Mouse (Mus musculus): Measurements from ENCODE around the gene Limk2.

Gene Limk2

DNA sequence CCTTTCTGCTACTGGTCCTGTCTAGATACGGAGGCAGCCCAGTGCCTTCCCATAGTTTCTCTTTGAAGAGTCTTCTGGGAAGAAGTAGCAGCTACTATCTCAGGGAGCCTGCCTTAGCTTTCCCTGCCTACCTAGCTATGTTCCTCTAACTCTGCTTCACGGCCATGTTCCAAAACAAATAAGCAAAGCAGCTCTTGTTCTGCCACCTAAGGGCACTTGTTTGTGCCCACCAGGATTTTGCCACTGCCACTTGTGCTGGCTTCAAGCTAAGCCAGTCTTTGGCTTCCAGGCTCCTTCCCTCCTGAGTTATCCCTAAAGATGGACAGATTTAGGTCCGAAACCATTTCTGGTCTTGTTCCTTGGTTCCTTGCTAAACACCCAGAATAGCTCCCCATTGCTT, 3.1 kb upstream of the Limk2 start:
- in situ Hi-C loops (cut with MboI, MseI) = no loop called here

DNA sequence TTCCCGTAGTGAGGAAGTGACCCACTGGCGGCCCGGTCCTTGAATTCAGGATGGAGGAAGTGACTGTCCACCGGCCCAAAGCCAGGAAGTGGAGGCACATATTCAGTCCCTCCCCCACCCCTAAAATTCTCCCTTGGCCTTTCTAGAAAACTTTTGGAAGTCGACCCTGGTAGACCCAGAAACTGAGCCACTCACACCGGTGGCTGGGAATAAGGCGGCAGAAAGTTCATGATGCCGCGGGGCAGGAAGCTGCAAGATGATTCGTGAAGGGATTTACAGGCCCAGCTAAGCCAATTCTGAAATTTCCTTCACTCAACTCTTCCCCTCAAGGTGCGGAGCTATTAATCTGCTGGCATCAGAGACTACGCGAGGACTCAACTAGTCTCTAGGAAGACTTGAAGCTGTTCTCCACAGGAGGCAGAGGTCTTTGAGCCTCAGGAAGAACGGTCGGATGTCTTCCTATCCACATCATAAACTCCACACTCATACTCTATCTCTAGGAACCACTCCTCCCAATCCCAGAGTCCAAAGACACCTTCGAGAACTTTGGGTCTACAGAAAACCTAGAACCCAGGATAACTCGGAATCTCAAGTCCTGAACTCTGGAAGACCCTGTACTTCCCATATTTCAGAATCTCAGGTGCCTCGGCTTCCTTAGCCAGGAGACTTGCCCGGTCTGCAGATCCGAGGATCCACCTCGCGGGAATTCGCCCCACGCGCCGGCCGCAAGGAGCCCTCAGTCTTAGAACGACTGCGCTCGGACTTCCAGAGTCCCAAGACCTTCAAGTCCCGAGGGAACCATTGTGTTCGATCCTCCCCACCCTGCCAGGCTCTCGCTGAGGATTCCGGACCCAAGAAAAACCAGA, 625 bp downstream of the Limk2 start:
- in situ Hi-C loops (cut with MboI, MseI) = no loop called here

DNA sequence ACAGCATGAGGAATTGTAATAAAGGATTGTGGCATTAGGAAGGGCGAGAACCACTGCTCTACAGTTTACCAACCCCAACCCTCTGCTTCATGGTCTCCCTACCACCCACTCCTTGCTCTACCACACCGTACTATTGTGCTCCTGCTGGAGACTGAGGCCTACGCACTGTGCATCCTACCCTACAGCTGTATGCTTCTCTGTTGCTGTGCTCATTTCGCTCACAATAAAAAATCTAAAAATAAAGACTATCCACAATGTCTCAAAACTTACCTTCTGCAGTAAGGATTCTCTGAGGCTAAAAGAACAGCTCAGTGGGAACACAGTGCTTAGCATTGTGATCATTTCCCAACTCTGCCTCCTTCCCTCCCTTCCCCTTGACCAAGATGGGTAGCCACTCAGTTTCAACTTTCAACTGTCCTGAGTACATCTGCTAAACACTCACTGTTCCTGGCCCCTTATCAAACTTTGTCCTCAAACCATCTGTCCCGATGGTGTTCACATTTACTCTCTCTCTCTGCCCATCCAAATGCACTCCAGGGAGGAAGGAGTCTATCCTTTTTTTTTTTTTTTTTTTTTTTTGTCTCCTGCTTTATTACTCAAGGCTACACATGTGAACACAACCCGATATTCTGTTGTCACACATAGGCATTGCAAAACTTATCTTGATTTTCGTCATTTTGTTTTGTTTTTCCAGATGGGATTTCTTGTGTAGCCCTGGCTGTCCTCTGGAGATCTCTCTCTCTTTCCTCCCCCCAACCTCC, 4.5 kb downstream of the Limk2 start:
- in situ Hi-C loops (cut with MboI, MseI) = no loop called here

DNA sequence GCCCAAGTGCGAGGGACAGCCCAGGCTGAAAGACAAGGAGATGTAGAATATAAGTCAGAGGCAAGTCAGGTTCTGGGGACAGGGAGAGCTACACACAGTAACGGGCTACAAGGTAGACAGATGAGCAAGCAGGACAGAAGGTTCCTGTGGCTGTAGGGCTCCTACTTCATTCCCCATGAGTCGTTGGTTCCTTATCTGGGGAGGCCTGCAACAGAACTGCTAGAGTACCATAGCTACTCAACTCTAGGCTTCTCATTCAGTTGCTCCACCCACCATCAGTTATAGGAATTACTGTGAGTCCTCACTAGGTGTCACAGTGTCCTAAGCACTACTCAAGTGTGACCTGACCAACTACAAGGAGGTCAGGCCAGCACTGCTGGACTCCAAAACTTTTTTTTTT, 6.0 kb downstream of the Limk2 start:
- in situ Hi-C loops (cut with MboI, MseI) = no loop called here

DNA sequence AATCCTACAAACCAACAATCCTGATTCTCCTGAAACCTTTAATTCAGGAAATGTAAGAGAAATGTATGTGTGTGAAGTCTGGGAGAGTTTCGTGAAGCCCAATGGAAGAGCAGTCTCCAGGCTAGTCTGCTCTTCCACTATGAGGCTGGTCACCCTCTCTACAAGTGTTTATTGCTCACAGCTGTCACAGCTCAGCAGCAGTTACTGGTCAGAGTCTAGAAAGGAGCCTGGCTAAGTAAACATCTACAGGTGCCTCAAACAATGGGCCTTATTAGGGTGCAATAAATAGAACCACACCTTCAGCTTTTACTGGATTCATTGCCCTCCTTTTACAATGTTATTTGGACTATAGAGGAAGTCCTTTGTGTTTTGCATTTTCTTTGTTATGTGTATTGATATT, 10.7 kb downstream of the Limk2 start:
- in situ Hi-C loops (cut with MboI, MseI) = loop anchor here (5.0 kb wide), 1 partner anchor 51 kb away; no protein-coding TSS in a partner anchor

DNA sequence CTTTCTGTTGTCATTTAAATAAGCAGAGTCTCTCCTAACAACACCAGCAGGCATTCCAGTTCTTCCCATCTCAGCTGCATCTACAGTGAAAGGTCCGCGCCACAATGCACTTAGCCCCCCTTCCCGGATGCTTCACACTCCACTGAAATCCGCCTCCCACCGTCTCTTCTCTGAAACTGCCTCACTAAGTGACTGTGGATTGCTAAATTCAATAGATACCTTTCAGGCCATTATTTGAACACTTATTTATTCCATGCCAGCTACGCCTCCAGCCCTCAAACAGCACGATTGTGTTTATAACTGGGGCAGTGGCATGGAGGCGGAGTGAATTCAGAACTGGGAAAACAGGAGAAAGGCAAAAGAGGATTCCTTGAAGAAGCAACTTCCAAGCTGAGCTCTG, 12.4 kb downstream of the Limk2 start:
- in situ Hi-C loops (cut with MboI, MseI) = loop anchor here (5.0 kb wide), 1 partner anchor 49 kb away; no protein-coding TSS in a partner anchor

DNA sequence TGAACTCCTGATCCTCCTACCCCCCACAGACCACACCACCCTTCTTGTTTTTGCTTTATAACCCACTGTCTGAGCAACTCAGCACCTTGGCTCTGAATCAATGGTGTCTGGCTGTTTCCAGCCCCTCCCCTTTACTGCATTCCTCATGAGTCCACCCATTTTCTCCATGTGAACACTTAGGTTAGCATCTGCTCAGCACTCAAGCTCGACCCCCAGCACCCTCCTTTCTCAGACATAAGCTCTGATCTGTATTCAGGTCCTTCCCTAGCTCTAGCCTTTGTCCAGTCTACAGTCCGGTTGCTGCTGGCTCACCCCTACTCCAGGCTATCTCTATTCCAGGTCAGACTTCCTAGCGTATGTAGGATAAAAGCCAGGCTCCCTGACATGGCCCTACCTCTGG, 12.9 kb downstream of the Limk2 start:
- in situ Hi-C loops (cut with MboI, MseI) = loop anchor here (5.0 kb wide), 1 partner anchor 49 kb away; no protein-coding TSS in a partner anchor

DNA sequence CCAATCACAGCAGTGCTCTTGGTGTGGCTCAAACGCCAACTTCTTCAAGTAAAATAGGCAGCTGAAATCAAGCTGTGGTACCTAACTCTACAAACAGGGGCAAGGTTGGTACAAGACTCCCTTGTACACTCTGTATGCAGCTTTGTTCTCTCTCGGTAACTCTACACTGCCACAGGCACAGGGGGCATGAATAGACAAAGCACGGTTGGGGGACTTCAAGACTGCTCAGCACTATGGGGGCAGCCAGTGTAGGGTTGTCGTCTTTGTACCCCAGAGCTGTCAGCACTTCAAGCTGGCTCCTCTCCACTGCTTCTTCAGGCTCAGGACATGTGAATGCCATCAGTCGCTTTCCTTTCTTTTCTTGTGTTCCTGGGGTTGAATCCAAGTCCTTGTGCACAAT, 14.5 kb downstream of the Limk2 start:
- in situ Hi-C loops (cut with MboI, MseI) = no loop called here

DNA sequence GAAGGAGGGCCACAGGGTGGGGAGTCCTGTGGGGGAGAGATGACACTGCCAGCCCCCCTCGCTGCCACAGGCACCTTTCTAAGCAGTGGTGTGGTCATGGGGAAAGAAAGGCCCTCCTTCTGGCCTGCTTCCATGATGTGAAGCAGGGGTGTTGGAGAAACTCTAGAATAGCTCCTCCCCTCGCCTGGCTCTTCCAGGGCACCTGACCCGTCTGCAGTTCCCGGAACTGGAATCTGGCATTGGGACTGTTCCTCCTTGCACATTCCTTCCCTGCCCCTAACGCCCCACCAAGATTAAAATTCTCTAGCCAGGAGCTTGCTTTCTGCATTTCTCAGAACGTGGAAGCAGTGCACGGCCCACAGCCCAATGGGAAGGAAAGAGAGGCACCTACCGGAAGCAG, 16.5 kb downstream of the Limk2 start:
- in situ Hi-C loops (cut with MboI, MseI) = no loop called here

DNA sequence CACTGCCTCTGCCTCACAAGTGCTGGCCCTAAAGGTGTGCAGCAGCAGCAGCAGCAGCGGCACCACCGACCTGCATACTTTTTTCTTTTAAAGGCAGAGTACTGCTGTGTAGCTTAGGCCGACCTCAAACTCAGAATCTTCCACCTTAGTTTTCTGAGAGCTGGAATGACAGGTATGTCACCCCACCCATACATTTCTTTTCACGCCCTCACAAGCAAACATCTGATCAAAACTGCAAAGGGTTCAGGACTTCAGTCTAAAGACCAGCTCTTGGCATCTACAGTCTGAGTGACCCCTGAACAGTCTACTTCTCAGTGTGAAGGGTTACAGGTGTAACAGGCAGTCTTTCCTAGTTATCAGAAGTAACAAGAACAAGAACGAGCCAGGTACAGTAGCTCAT, 18.2 kb downstream of the Limk2 start:
- in situ Hi-C loops (cut with MboI, MseI) = no loop called here

DNA sequence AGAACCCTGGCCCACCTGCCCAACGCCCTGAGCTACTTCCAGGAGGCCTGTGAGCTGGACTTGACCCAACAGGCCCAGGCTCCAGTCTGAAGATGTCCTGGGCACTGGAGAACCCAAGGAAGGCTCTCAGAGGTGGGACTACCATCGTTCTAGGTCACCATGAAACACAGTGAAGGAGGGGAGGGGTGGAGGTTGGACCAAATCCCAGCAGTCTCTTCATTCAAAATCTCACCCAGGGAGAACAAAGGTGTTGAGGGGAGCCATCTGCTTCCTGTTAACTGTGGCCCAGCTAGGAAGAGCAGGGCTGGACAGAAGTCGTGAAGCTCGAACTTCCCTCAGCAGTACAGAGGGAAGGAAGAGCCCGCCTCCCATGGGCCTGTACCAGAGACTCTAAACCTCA, 19.0 kb downstream of the Limk2 start:
- in situ Hi-C loops (cut with MboI, MseI) = no loop called here

DNA sequence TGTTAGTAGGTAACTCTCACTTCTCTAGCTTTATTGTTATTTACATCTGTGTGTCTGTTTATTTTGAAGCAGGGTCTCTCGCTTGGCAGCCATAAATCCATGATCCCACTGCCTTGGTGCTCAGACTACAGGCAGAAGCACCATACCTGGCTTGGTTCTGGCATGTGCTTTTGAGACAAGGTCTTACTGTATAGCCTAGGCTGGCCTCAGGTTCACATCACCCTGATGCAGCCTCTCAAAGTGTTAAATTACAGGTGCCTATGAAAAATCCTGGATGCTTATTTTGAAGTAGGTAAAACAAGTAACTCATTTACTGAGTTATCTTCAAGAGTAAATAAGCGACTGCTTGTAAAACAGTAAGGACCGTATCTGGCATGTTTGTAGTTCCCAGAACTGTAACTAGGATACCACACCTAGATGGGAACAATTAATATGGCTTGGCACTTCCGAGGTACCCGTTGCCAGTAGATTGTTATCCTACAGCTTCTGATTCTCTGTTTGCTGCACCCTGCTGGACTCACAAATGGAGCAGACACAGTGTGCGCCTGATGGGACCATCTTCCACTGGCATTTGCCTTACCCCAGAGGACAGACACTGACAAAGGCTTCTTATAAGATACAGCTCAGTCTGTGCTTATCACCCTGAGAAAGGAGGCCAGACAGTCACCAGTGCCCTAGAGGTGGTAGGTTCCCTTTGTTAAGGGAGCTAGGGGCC, 21.4 kb downstream of the Limk2 start:
- in situ Hi-C loops (cut with MboI, MseI) = no loop called here

DNA sequence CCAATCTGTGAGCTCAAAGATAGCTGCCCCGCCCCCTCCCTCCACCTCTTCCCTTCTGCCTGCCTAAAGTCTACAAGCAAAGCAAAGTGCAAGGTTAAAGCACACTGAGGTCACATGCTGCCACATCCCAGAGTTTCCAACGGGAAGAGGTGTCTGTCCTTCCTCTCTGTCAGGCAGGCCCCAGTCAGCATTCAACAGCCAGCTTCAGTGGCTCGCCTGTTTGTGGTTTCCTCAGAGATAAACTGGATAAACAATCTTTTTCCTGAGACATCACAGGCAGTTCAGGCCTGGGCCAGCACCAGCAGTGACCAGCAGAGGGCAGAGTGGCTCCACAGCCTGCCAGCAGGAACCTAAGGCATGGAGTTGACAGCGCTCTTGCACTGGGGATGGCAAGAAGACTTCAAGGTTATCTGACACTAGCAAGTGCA, 22.0 kb downstream of the Limk2 start:
- in situ Hi-C loops (cut with MboI, MseI) = no loop called here

DNA sequence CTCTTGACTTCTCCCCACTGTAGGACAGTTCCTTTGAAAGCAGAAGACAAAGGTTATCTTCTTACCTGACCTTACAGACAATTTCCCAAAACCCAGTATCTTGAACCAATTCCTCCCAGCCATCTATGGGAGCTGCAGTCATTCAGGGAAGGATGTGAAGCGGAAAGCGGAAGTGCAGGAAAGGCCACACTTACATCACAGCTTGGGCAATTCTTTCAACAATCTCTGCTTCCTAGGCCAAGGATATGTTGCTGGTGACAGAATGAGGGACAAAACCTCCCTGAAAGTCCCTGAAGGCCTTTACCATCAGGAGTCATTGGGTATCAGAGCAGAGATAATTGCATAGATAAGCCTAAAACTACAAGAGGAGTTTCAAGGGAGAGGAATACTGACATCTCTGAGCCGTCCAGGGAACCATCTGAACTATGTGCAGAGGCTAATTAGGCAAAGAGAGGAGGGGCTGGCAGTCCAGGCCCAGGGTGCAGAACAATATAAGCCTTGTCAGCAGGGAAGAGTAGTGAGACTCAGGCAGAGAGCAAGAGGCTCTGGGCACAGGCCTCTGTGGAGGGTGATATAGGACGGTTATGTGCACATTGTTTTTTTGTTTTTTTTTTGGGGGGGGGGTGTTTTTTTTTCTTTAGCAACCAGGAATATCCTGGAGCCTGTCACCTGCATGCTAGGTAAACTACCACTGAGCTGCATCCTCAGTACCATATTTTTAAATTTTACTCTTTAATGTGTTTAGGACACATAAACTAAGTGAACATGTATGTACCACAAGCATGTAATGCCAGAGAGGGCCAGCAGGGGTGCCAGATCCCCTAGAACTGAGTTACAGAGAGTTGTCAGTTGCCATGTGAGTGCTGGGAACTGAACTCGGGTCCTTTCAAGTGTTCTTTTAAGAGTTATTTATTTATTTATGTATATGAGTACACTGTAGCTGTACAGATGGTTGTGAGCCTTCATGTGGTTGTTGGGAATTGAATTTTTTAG, 26.1 kb downstream of the Limk2 start:
- in situ Hi-C loops (cut with MboI, MseI) = no loop called here

DNA sequence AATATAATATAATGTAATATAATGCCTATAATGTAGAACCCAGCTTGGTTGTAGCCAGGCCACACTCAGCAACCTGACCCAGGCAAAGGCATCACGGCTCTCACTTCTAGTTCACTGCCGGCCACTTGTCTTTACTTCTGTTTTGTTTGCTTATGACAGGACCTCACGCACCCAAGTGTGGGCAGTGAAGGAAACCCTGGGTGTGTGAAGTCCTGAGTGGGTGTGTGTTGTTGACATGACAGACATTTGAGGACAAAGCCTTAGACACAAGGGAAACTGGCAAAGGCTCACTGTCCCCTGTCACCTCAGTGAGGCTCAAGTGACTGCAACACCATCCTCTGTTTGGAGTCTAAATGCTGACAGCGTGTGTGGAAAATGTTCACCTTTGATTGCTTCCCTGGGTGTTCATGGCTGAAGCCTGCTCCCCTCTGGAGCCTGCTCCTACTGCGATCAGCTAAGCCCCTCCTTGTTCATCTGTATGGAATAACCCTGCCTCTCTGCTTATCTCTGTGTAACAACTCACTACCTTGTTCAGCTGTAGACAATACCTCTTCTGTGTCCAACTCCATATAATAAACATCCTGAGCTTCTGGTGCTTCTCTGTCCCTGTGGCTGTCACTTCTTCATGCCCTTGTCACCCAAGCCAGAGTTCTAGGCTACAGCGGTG, 27.7 kb downstream of the Limk2 start:
- in situ Hi-C loops (cut with MboI, MseI) = no loop called here

DNA sequence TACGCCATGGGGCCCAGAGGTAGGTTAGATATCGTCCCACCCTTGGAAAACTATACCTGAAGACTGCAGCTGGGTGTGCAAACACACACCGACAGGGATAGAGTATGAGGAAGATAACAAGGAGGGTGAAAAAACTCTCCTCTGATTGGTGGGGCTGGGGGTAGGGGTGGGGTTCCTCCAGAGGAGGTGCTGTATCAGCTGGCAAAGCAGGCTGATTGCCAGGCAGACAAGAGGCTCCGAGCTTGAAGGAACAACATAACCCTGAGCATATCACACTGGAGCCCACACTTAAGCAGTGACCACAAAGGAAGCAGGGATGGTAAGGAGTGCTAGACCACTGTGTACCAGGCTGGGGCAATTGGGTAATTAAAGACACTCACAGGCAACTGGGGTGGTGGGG, 29.6 kb downstream of the Limk2 start:
- in situ Hi-C loops (cut with MboI, MseI) = no loop called here

DNA sequence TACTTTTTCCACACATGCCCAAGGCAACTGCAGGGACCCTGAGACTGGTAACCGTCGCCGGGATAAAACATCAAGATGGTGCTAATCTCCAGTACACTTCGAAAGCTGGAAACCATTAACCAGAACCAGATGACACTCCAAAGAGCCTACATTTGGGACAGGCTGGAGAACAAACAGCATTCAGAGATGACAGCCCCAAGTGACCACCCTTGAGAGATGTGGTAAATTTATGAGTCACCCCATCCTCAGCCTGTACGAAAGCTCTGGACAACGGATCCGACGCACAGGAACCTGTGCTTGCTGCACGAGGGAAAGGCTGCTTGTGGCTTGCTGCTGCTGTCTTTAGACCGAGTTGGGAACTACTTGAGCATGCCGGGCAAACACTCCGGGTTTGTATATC, 34.2 kb downstream of the Limk2 start:
- in situ Hi-C loops (cut with MboI, MseI) = no loop called here

DNA sequence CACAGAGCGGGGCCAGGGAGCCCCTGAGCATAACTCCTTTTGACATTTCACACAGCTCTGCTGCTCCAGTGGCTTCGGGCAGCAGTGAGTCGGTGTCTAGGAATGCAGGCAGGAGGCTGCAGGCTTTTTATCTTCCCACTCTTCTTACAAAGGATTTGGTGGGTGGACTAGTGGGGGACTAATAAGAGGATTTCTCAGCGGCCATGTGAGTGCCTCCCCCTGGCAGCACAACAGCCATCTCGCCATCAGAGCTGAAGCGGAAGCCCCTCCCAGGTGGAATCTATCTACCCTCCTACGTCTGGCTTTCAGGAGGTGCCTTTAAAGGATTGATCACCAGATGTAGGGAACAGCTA, 34.7 kb downstream of the Limk2 start:
- in situ Hi-C loops (cut with MboI, MseI) = no loop called here

DNA sequence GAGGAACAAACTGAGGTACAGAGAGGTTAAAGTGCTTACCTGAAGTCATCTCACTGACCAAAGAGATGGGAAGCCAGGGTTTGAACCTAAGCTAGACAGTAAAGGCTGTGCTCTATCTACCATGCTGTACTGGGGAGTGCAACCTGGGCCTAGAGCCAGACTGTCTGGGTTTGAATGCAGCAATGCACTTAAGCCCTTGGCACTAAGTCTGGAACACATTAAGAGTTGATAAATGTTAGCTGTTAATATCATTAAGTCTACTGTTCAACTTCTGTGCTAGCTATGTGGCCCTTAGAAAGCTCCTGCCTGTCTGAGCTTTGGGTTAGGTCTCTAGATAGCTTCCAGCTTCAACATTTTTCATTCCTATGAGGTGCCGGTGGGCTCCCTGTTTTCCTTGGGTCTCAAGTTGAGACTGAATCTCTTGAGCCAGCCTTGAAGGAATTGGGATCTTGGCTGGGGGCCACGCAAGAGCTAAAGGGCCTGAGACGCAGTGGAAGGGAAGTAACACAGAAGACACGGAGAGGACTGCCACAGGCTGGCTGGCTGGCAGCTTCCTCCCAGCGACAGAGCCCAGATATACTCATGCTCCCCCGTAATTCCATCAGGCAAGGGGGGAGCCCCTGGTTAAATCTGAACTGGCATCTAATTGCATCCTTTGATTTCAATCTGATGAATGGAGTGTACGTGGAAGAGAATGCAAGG, 35.2 kb downstream of the Limk2 start:
- in situ Hi-C loops (cut with MboI, MseI) = no loop called here
